Mouse (Mus musculus) bone marrow, adult 2 months (tissue): ENCODE data around the gene Susd6.

ENCODE experiments used
- CTCF ChIP-seq: fragments of 200-500 bp; IDR thresholded peaks from 2 replicates; pipeline ENCODE4 v1.5.1; 2011; ENCODE audit warnings: low read length, control low read depth; ENCODE audit not compliant: control insufficient read depth, insufficient read depth
- POLR2A ChIP-seq: fragments of 200-500 bp; IDR thresholded peaks from 2 replicates; pipeline ENCODE4 v1.6.1; 2011; ENCODE audit warnings: low read depth, mild to moderate bottlenecking, control low read depth, low read length, borderline replicate concordance; ENCODE audit not compliant: control insufficient read depth

GRCm38 (mm10) chr12:80894973-80895570 lies 104.8 kb downstream of the Susd6 start:
- TF ChIP-seq CTCF (peak; percentile 99), POLR2A (no peak)
